Mouse (Mus musculus): Measurements from ENCODE around the gene Gns.

The Gns gene

GRCm38 (mm10) chr10:121429981-121430682, 65.2 kb downstream of the Gns start:
- DNase-seq (ENCODE audit: low spot score) = no peak

- DNase-seq (ENCODE audit: low spot score) = no peak
Measured at GRCm38 (mm10) chr10:121430764-121431540, 66.1 kb downstream of the Gns start.

- DNase-seq (ENCODE audit: low spot score) = no peak
Measured at GRCm38 (mm10) chr10:121432041-121432634, 67.2 kb downstream of the Gns start.

- DNase-seq (ENCODE audit: low spot score) = no peak
Measured at GRCm38 (mm10) chr10:121432635-121433280, 67.9 kb downstream of the Gns start.

DNA sequence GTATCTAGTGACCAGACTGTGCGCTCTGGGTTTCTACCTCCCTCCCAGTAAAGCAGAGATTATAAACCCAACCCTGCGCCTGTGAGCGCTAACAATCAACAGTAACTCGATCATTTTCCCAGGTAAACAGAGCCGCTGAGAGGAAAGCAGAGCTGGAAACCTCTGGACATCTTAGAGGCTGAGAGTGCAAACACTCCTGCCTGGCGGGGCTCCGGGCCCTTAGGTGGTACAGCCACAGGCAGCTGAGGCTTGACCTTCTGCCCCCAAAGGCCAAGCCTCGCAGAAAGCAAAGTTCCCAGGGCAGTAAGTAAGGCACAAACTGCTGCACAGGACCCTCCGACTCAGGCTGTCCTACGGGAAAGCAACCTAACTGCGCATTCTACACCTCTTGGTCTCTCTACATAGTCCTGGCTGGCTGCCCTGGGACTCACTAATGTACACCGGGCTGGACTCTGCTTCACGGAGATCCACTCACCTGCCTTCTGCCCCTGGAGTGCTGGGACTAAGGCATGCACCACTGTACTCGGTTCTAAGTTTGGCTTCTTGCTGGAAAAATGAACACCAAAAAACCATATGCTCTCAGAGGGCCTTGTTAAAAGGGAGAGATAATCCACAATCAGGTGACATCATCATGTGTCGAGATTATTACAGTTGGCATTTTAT, 69.7 kb downstream of the Gns start:
- no peak for DNase-seq (ENCODE audit: low spot score)

- no peak for DNase-seq (ENCODE audit: low spot score)
Measured at GRCm38 (mm10) chr10:121435546-121436257, 70.8 kb downstream of the Gns start.

- DNase-seq (ENCODE audit: low spot score) = no peak
Measured at GRCm38 (mm10) chr10:121436258-121436645, 71.4 kb downstream of the Gns start.

DNA sequence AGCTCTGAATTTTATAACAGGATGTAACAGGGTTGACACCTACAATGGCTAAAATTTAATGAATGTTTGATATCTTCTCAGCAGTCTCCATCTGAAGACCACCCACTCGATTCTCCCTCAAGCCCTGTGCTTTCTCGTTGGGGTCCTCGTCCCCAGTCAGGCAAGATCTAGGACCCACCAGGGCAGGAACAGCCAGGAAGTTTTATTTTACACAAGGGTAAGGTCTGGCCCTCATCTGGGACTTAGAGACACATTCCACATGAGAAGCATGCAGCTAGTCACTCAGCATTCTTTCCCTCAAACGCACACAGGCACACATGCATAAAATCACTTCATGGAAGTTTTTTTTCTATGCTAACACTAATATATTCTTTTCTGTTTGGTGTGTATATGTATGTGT, 71.8 kb downstream of the Gns start:
- DNase-seq (ENCODE audit: low spot score) = no peak

- DNase-seq (ENCODE audit: low spot score) = no peak
Measured at GRCm38 (mm10) chr10:121438109-121438508, 73.2 kb downstream of the Gns start.

GRCm38 (mm10) chr10:121439310-121439731, 74.4 kb downstream of the Gns start:
- DNase-seq (ENCODE audit: low spot score) = no peak

DNA sequence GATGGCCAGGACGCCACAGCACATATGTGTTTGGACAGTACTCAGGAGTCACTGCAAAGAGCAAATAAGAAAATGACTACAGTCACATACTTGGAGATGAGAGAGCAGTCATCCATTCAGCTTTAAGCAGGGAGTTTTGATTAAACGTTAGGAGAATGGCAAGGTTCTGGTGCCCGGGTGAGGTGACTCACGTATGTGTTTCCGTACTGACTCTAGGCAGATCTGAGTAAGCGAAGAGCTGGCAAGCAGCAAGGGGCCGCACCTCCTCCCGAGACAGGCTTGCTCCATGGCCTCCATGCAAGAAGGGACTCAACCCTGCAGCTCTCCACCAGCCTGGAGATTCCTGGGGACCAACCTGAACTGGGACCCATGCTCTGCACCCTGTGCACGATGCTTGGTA, 78.9 kb downstream of the Gns start:
- DNase-seq (ENCODE audit: low spot score) = no peak

DNA sequence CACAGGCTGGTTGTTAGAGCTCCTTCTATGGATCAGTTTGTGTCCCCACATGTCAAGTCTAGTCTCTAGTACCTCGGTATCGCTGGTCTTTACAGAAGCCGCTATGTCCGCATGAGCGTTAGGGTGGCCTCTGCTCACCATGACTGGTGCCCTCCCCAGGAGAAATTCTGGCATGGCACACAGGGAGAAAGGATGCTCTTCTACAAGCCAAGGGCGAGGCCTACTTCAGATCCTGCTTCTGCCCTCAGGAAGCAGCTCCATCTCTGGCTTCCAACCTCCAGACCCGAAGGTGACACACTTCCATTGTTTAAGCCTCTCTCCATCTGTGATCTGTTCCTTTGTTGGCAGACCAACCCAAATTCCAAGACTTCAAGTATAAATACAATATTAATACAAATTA, 79.3 kb downstream of the Gns start:
- no peak for DNase-seq (ENCODE audit: low spot score)

DNA sequence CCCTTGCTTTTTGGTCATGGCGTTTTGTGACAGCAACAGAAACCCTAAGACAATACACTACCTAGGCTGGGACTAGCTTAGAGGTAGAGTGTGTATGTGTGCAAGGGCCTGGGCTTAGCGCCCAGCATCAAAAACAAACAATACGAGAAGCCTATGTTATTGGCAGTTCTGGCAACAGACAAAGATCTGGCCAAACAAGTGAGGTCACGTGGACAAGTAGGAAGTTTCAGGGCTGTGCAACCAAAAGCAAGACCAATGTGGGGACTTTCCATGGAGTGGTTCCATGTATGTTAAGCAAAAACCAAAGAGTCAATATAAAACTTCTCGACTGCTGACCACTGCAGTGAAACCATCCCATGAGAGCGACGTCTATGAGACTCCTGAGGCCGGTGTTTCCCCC, 80.9 kb downstream of the Gns start:
- no peak for DNase-seq (ENCODE audit: low spot score)
